Mouse (Mus musculus): ENCODE data around the gene Olfr5.
A peak's percentile ranks its signal among the peaks of the same experiment; 100 is the strongest.

The Olfr5 gene

GRCm38 (mm10) chr7:6486841-6487240, at the start of gene Olfr5:
Olfr5 (minus strand) TSS chr7:6486941.
- DNase-seq (ENCODE audit: low spot score), result no peak

DNA sequence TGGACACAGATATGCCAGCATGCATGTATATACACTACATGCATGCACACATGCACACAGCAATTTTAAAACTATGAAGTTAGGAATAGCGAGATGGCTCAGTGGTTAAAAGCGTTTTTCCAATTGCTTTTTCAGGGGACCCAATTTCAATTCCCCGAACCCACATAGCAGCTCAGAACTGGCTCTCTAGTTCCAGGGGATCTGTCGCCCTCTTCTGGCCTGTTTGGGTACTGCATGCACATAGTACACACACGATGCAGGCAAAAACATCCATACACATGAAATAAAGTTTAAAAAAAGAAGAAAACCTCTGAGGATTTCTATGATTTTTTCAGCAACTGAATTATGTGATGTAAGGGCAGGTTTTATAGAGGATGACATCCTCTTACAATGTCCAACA, 39.4 kb upstream of the Olfr5 start:
- peak; percentile 32 for DNase-seq (ENCODE audit: low spot score)

DNA sequence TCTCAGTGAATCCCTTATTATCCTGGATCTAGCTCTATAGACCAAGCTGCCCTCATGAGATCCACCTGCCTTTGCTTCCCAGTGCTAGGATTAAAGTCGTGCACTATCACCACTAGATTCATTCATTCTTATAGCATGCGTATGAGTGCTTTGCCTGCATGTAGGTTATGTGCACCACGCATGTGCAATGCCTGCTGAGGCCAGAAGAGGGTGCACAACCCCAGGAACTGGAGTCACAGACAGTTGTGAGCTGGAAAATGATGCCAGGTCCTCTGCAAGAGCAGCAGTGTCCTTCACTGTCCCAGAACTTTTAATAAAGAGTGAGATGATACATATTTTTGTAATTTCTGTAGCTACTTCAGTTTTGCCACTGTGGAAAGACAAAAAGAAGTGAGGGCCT, 38.3 kb upstream of the Olfr5 start:
- DNase-seq (ENCODE audit: low spot score), result no peak

- DNase-seq (ENCODE audit: low spot score), result no peak
These were observed 36.1 kb upstream of the Olfr5 start, which contains the start of gene Olfr1349 for GRCm38 (mm10) chr7:6522850-6523249. Olfr1349 (minus strand) TSS chr7:6522950.

DNA sequence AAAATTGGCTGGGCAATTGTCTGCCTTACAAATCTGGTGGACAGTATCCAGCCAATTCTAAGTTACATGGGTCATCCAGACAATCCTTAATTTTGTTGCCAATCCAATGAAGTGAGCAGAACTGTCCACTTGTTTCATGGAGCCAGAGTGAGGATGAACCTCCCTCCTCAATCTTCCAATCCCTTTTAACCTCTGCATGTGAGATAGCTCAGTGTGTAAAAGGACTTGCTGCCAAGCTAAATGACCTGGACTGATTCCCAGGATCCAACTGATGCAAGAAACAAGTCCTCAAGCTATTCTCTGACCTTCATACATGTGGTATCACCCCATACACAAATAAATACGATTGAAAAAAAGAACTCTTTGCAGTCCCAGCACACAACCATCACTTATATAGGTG, 34.9 kb upstream of the Olfr5 start:
- no peak for DNase-seq (ENCODE audit: low spot score)

- no peak for DNase-seq (ENCODE audit: low spot score)
These were observed 21.9 kb upstream of the Olfr5 start, which contains the start of gene Olfr1348 for GRCm38 (mm10) chr7:6508648-6509047. Olfr1348 (minus strand) TSS chr7:6508748.

DNA sequence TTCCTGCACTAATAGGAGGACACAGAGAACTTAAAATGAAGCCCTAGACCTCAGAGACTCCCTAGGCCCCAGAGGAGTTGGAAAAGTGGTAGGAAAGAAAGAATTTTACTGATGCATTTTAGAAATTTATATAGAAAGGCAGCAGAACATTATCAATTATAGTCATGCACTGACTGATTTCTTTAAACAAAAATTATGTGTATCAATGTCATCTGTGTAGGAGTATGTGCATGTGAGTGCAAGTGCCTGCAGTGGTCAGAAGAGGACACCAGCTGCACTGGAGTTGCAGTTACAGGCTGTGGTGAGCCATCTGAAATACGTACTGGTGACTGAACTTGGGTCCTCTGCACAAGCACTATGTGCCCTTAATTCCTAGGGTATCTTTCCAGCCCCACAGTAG, 12.9 kb upstream of the Olfr5 start, which contains the start of gene Olfr1347:
Gene Olfr1347 (minus strand): TSS at position 101 of the 400 bp plus-strand sequence.
- DNase-seq (ENCODE audit: low spot score), result no peak

- DNase-seq (ENCODE audit: low spot score), result peak; percentile 64
These were observed 9.1 kb downstream of the Olfr5 start for GRCm38 (mm10) chr7:6477633-6478032.

DNA sequence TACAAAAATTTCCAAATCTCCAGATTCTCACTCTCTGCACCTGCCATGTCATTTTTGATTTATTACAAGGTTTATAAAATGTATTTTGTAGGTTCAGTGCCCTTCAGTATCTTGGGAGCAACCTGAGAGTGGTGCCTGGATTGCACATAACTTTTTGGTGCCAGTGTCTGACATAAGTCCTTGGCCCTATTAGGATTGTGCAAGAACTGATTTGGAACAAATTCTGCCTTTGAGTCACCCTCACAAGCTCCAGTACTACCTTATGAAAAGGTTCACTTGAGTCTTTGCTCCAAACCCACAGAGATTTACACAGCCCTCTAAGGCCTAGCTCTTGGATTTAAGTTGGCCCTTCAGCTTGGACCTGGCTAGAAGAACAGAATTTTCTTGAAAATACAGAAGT, 19.8 kb downstream of the Olfr5 start, which contains the start of gene Olfr1346:
Gene Olfr1346 (plus strand): TSS at position 151 of the 400 bp plus-strand sequence.
- no peak for DNase-seq (ENCODE audit: low spot score)

GRCm38 (mm10) chr7:6456399-6456798, 30.3 kb downstream of the Olfr5 start:
- no peak for DNase-seq (ENCODE audit: low spot score)

DNA sequence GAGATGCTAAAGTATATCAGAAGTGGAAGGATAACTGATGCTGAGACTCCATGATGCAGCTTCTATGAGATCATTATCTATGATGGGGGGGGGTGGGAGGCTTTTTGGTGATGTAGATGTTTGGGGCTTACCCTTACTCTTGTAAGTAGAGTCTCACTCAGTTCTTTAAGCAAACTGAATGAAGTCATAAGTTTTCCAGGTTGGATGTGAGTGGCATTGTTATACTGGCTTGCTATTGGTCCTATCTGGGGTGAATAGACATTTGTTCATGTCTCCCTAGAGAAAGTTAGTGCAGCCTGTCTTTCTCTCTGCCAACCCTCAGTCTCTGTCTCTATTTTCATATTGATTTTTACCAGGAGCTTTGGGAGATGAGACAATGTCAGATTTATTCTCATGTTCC, 30.9 kb downstream of the Olfr5 start, which contains the start of gene Olfr1336:
Gene Olfr1336 (plus strand): TSS at position 301 of the 400 bp plus-strand sequence.
- no peak for DNase-seq (ENCODE audit: low spot score)

- no peak for DNase-seq (ENCODE audit: low spot score)
These were observed 39.0 kb downstream of the Olfr5 start for GRCm38 (mm10) chr7:6447771-6448170.

DNA sequence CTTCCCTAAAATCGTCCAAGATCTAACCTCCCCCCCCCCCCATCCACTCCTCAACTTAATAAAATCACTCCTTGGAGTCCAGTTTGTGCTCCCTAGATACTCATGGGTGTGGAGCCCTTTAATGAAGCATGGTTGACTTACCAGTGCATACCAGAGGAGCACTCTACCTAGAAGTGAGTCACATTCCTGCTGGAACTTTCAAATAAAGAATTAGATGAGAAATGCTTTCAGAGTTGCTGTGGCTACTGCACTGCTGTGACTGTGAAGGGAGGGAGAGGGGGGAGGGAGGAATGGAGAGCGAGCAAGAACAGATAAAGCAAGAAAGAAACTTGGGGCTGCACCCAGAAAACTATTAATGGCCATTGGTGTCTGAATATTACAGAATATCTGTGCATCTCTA, 45.6 kb downstream of the Olfr5 start:
- DNase-seq (ENCODE audit: low spot score), result no peak

DNA sequence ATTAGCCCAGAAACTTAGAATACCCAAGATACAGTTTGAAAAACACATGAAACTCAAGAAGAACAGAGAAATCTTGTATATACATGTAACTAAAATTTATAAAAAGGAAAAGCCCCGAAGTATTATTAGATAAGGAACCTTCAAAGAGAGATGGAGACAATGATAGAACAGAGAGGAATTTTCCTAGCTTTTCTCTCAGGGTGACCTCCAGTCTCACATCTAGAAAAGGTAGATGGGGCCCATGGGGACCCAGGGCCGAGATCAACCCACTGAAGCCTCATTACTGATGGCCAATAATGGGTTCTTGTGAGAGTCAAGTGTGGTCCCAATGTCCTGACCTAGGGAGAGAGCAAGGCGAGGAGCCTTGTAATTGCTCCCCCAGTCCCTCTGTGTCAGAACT, 48.4 kb downstream of the Olfr5 start, which contains the start of gene Olfr1344:
Gene Olfr1344 (plus strand): TSS at position 301 of the 400 bp plus-strand sequence.
- DNase-seq (ENCODE audit: low spot score), result no peak

DNA sequence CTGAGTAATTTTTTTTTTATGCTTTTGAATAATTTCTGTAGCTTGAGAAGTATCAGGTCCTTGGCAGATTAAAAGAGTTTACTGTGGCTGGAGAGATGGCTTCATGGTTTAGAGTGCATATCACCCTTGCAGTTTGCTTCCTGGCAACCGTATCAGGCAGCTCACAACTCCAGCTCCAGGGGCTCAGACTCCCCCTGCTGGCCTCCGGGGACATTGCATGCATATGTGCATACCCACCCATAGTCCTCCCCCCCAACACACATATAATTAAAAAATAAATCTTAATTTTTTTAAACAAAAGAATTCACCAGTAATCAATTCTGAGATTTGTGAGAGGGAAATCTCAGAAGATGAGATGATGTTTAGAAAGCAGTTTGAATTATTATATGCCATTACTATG, 56.4 kb downstream of the Olfr5 start:
- no peak for DNase-seq (ENCODE audit: low spot score)

DNA sequence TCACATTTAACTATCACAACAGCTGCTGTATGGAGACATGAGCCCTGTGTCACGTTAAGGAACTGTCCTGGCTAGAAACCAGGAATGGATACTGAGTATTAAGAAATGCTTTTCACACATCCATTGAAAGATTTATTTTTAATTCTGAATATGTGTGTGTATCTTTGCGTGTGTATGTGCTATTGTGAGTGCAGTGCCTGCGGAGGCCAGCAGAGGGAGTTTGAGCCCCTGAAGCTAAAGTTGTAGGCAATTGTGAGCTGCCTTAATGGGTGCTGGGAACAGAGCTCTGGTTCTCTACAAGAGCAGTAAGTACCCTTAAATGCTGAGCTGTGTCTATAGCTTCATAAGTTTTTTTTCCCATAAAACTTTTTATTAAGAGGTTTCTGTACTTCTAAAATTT, 57.4 kb downstream of the Olfr5 start:
- DNase-seq (ENCODE audit: low spot score), result no peak

Data from testis, postnatal 14 days (tissue).